Mouse (Mus musculus): Measurements from ENCODE around the gene Zfyve1.

GRCm38 (mm10) chr12:83572717-83573116, 24.3 kb downstream of the Zfyve1 start:
- TF ChIP-seq CTCF (IDR thresholded peaks at IDR 0.05; ENCODE audit: low read depth, low read length) (no peak), POLR2A (IDR thresholded peaks at IDR 0.05; ENCODE audit: borderline replicate concordance, low read depth, low read length) (no peak)

Measured in bone marrow macrophage, adult 2 months (primary cell).